Mouse (Mus musculus): ENCODE data around the gene Lrrc8d. TPM values are rescaled to one million over a fixed set of nuclear protein-coding genes. Genes with fewer than 3 reads are reported as not detected.
A peak's percentile ranks its signal among the peaks of the same experiment; 100 is the strongest.

Lrrc8d gene
- 14.5 and 15.3 TPM in 2 replicates for polyA plus RNA-seq (2015; fragmentation: Nextera tagmentation; extraction: Ambion mirVana)

DNA sequence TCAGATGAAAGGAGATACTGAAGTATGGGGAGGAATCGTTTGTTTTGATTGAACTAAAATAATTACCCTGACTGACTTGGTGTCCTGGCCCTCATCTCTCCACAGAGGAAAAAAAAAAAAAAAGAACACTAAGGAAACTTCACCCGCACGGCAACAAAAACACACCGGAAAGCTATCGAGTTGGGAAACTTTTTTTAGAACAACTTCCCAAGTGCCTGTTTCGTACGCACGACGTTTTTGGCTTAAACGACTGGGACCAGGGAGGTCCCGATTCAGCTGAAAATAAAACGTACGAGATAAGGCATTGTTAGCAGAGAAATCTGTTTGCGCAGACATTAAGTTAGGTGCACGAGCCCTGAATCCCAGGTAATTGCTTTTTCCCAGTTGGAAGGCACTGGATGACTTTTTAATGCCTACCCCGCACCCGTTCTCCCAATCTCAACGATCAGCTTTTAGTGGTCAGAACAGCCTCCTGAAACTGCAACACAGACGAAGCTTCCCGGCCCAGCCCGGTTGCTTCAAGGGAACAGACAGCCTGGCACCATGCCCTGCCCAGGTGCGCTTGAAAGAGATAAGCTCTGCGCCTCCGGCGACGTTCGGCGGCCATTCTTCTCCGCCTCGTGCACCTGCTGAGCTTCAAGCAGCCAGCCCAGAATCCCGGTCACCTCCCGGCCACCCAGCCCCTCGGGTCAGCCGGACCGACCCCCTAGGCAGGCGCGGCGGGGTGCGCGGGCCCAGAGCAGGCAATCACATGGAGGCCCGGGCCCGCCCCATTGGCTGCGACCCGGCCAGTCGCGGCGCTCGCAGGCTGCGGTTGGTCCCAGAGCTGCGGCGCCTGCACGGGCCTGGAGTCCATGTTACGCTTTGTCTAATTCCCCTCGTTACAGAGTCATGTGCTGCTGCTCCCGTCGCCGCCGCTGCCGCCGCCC, at the start of gene Lrrc8d:
Lrrc8d (plus strand) TSS at position 829 of the 929 bp plus-strand sequence.
- 1% methylated on average over 58 of the region's 60 CpGs for WGBS

DNA sequence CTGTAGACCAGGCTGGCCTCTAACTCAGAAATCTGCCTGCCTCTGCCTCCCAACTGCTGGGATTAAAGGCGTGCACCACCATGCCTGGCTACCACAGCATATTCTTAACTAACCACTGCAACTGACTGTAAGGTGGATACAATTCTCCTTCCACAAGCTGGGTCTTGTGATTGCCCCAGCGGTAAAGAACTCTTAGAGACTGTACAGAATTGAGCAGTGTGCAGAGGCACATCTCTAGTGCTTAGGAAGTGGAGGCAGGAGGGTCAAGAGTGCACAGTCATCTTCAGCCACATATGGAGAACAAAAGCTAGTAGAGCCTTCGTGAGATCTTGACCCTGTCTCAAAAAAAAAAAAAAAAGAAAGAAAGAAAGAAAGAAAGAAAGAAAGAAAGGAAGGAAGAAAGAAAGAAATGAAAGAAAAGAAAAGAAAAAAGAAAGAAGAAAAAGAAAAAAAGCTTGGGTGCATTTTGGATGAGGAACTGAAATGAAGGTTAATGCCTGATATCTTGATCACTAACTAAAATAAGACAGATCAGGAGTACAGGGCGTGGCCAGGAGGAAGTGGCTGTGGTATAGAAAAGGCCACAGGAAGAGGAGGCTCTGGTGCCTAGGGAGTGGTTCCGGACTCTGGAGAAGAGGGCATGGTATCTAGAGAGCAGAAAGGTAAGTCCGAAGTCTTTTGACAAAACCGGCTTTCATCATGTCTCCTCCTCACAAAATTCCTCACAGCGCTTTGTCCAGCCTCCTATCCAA, 48.9 kb upstream of the Lrrc8d start:
- TF ChIP-seq CTCF (IDR thresholded peaks at IDR 0.05; ENCODE audit: low read depth) = no peak
- Histone ChIP-seq H3K4me2 (replicated peaks; ENCODE audit: low read depth) (no peak overlapping the region), H3K36me3 (ENCODE audit: control insufficient read depth, insufficient read depth) (no peaks in the 10 kb centered on the region), H3K4me3 (ENCODE audit: low read depth, low read length) (no peak overlapping the region), H3K27ac (ENCODE audit: low read depth, low read length) (no peak overlapping the region), H3K9me3 (ENCODE audit: control insufficient read depth) (no peaks in the 10 kb centered on the region), H3K27me3 (replicated peaks; ENCODE audit: control insufficient read depth, insufficient read depth, low read length) (no peaks in the 10 kb centered on the region), H3K4me1 (replicated peaks; ENCODE audit: control insufficient read depth, insufficient read depth, low read length) (no peaks in the 10 kb centered on the region), H3K9ac (ENCODE audit: low read depth, low read length) (no peak overlapping the region)
- WGBS = 76% methylated on average over 8 of the region's 8 CpGs
- ATAC-seq = no peak

More for the DNA sequence above, at the start of gene Lrrc8d:
- Histone ChIP-seq H3K27me3 (replicated peaks; ENCODE audit: control insufficient read depth, insufficient read depth, low read length) (no peaks in the 10 kb centered on the region), H3K4me3 (ENCODE audit: low read depth, low read length) (peak within 1 kb of the TSS; percentile 82), H3K9me3 (ENCODE audit: control insufficient read depth) (no peaks in the 10 kb centered on the region), H3K36me3 (ENCODE audit: control insufficient read depth, insufficient read depth) (no peaks in the 10 kb centered on the region), H3K4me1 (replicated peaks; ENCODE audit: control insufficient read depth, insufficient read depth, low read length) (0 out of 2 replicates have a peak, but pooled peaks cover 5% of the 10 kb centered on the region), H3K4me2 (replicated peaks; ENCODE audit: low read depth) (peak within 1 kb of the TSS; percentile 95), H3K27ac (ENCODE audit: low read depth, low read length) (peak within 1 kb of the TSS; percentile 100), H3K9ac (ENCODE audit: low read depth, low read length) (peak within 1 kb of the TSS; percentile 96)
- peak; percentile 72 for ATAC-seq
- peak; percentile 46 for TF ChIP-seq CTCF (IDR thresholded peaks at IDR 0.05; ENCODE audit: low read depth)

DNA sequence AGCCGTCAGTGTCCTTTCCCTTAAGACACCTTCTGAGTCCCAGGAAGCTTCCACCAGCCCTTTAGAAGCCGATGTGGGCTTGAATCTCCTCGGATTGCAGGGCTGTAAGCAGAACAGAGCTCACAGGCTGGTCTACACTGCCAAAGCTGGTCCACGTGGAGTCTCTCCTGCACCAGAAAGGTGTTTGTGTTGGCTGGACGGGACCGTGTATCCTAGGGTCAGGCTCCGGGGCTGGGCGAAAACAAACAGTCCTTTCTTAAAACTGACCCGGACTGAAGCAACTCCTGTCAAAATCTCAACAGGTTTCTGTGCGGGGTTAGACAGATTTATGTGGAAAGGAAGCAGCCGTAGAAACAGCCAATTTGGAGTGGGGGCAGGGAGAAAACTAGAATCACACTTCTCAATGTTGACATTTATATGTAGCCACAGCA, 48.2 kb upstream of the Lrrc8d start:
- TF ChIP-seq CTCF (IDR thresholded peaks at IDR 0.05; ENCODE audit: low read depth) = no peak
- Histone ChIP-seq H3K36me3 (ENCODE audit: control insufficient read depth, insufficient read depth) (no peaks in the 10 kb centered on the region), H3K27ac (ENCODE audit: low read depth, low read length) (no peak overlapping the region), H3K27me3 (replicated peaks; ENCODE audit: control insufficient read depth, insufficient read depth, low read length) (no peaks in the 10 kb centered on the region), H3K4me2 (replicated peaks; ENCODE audit: low read depth) (no peak overlapping the region; the same call in 1 of the 2 replicates), H3K4me1 (replicated peaks; ENCODE audit: control insufficient read depth, insufficient read depth, low read length) (no peaks in the 10 kb centered on the region), H3K9me3 (ENCODE audit: control insufficient read depth) (no peaks in the 10 kb centered on the region), H3K4me3 (ENCODE audit: low read depth, low read length) (no peak overlapping the region), H3K9ac (ENCODE audit: low read depth, low read length) (no peak overlapping the region)
- 49% methylated on average over 11 of the region's 11 CpGs for WGBS
- ATAC-seq = no peak

DNA sequence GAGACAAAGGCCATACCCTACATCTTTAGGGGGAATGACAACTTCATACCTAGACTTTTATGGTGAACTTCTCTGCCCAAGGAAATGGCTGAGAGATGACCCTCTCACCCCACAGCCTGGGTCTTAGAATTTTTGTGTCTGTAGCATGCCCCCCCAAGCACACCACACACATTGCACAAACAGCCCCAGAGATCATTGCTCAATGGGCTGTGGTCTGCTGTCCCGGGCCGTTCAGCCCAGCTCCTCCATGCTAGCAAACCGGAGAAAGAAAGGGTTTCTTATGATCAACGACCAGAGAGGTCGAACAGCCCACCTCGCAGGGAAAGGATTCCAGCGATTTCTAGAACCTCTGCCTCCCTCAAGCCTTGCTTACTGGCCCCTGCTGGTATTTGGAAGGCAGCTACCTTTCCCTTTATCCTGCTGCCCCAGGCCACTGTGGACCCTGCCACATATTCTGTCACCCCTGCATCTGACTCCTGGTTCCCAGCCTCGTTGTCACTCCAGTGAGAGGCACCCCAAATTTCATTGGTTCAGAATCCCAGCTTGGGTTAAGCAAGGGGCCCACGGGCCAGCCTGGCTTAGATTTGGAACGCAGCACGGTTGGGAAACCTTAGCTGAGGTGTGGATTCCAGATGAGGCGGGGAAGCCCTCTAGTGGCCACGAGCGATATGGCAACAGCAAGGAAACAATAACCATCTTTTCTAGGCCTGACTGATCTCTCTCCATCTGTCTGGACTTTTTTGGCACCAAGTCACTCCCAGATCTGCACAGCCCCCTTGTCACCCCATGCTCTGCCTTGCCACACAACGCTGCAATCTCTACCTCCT, 45.3 kb upstream of the Lrrc8d start:
- Histone ChIP-seq H3K9ac (ENCODE audit: low read depth, low read length) (no peak overlapping the region), H3K4me1 (replicated peaks; ENCODE audit: control insufficient read depth, insufficient read depth, low read length) (0 out of 2 replicates have a peak, but pooled peaks cover 5% of the 10 kb centered on the region), H3K27me3 (replicated peaks; ENCODE audit: control insufficient read depth, insufficient read depth, low read length) (no peaks in the 10 kb centered on the region), H3K9me3 (ENCODE audit: control insufficient read depth) (no peaks in the 10 kb centered on the region), H3K4me2 (replicated peaks; ENCODE audit: low read depth) (peak overlapping the region; percentile 14; the same call in 1 of the 2 replicates), H3K36me3 (ENCODE audit: control insufficient read depth, insufficient read depth) (no peaks in the 10 kb centered on the region), H3K4me3 (ENCODE audit: low read depth, low read length) (no peak overlapping the region), H3K27ac (ENCODE audit: low read depth, low read length) (no peak overlapping the region)
- no peak; the same call in 1 of the 2 replicates for ATAC-seq
- TF ChIP-seq CTCF (IDR thresholded peaks at IDR 0.05; ENCODE audit: low read depth) = peak; percentile 95
- WGBS = 23% methylated on average over 15 of the region's 15 CpGs

DNA sequence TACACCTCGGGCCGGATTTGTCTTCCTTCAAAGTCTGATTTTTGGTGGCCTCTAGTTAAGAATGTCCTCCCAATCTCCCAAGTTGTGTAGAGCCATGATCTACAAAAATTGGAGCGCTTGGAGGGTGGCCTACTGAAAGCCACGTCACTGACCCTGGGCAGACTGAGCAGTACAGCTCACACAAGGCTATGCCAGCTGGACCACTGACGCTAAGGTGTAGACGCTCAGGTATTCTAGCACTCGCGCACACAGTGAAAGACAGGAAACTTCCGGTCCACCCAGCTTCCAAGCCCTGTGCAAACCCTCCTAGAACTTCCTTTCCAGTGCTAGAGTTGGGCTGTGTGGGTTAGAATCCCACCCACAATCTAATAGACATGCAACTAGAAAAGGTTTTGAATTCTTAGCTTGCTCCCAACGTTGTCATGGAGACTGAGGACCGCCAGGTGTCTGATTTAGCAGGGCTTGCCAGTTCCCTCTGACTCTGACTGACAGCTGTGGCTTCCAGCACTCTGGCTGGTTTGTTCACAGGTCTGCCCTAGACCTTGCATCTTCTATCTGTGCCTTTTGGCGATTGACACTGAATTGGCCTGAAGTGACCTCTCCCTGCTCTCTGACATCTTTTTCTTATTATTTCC, 44.6 kb upstream of the Lrrc8d start:
- Histone ChIP-seq H3K9me3 (ENCODE audit: control insufficient read depth) (no peaks in the 10 kb centered on the region), H3K4me2 (replicated peaks; ENCODE audit: low read depth) (no peak overlapping the region), H3K36me3 (ENCODE audit: control insufficient read depth, insufficient read depth) (no peaks in the 10 kb centered on the region), H3K4me1 (replicated peaks; ENCODE audit: control insufficient read depth, insufficient read depth, low read length) (0 out of 2 replicates have a peak, but pooled peaks cover 5% of the 10 kb centered on the region), H3K9ac (ENCODE audit: low read depth, low read length) (no peak overlapping the region), H3K27me3 (replicated peaks; ENCODE audit: control insufficient read depth, insufficient read depth, low read length) (no peaks in the 10 kb centered on the region), H3K4me3 (ENCODE audit: low read depth, low read length) (no peak overlapping the region), H3K27ac (ENCODE audit: low read depth, low read length) (no peak overlapping the region)
- WGBS = 71% methylated on average over 12 of the region's 12 CpGs
- no peak for TF ChIP-seq CTCF (IDR thresholded peaks at IDR 0.05; ENCODE audit: low read depth)
- ATAC-seq = no peak
